Mouse (Mus musculus) right cerebral cortex, postnatal 36 days (tissue): ENCODE measurements around the gene Actr10.

Source experiments
- DNase-seq, 2 experiments: peaks; one replicate each; pipeline ENCODE4 v3.0.0; 2022; ENCODE audit warnings: low spot score in 2 of 2, mixed read lengths in 1 of 2

Actr10 gene

DNA sequence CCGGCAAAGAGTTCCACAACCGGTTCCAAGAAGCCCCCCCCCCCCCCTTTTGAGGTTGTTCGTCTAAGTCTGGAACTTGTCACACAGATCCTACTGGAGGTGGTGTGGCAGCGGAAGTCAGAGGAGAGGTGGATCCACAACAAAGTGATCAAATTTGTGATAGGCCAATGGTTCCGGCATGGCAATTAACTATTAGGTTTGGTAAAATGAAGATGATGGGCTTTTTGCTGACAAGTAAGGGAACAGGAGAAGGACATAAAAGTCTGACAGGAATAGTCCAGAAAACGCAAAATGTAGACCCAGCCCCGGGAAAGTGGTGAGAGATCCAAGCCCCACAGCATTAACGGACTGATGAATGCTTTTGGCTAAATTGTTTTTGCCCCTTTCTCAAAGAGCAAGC, 29.9 kb downstream of the Actr10 start:
- DNase-seq: no peak

DNA sequence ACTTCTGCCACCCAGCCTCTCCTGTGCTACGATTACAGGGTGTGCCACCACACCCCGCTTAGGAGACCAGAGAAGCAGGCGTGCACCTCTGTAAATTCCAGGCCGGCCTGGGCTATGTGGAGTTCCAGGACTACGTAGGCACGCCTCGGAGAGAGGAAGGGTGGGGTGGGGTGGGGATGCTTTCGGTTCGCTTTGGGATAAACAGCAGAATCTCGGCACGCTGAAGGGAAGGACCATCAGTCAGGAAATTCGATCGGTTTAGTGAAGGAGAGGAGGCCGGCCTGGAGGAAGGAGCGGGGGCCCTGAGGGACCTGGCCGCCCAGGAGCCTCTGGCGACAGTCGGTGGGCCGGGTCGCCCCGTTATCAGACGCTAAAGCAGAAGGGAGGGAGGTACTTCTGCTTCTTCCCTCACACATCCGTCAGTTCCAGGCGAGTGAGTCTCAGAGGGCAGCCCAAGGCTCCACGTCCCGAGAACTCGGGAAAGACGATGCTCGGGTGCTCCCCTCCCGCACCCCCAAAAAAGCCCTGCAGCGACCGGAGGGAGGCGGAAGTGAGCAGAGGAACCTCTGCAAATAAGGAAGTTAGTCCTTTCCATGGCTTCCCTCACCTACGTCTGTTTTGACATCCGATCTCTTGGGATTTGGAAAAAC, 30.6 kb downstream of the Actr10 start:
- DNase-seq: peak; percentile 52 to 61

DNA sequence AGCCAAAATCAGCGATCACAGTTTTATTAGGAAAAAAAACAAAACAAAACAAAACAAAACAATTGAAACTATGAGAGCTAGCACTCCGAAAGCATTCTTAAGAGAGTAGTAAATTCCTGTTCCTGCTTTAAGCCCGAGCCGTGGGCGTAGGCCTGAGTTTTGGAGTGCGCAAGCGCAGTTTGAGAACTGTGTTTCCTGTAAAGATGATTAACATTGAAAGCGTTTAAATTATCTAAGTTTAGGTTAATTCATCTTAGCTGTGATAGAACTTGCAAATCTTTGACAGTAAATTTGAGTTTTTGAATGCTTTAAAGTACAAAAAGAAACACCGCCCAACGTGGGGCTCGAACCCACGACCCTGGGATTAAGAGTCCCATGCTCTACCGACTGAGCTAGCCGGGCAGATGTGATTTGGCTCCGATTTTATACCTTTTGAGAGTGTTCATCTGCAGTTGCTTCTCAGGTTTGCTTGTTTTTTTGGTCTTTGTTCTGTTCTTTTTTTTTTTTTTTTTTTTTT, 31.2 kb downstream of the Actr10 start:
- DNase-seq: peak; percentile 78 to 81

DNA sequence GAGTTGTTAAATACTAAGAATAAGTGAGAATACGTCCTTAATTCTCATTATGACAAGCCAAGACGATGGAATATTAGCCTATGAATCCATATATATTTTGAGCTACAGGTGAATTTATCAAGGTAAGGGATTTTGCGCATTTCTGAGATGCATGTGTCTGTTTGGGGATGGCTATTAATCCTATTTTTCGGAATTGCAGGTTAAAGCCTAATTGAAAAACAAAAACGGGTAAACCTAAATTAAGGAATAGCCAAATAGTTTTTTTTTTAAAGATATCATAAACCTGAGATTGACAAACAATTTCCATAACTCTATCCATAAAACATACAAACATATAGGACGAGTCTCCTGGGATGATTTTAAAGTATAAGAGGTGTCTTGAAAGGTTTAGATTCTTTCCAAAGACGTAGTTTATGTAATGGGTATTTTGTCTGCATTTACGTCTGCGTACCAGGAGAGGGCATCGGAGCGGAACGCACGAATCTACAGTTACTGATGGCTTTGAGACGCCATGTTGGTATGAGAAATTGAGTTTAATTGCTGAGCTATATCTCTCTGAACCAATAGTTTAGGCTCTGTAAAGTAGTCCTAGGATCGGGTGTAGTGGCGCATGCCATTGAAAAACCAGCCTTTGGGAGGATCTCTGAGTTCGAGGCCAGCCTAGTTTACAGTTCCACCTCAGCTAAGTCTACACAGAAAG, 32.0 kb downstream of the Actr10 start:
- DNase-seq: peak; percentile 24 to 42

DNA sequence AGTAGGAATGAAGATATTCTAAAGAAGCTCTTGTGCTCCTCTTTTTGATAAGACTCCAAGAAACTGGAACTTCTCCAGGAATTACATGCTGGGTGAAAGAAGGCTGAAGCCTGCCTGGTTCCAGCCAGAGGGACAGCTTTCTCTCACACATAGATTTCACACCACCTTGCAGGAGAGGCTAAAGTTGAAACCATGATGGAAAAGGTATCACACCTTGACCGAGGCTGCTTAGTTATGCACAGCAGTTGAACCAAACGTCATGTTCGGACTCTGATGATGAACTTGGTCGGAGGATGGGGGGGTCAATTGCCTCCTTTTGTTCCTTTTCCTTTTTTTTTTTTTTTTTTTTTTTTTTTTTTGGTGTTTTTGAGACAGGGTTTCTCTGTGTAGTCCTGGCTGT, 36.2 kb downstream of the Actr10 start:
- DNase-seq: no peak

DNA sequence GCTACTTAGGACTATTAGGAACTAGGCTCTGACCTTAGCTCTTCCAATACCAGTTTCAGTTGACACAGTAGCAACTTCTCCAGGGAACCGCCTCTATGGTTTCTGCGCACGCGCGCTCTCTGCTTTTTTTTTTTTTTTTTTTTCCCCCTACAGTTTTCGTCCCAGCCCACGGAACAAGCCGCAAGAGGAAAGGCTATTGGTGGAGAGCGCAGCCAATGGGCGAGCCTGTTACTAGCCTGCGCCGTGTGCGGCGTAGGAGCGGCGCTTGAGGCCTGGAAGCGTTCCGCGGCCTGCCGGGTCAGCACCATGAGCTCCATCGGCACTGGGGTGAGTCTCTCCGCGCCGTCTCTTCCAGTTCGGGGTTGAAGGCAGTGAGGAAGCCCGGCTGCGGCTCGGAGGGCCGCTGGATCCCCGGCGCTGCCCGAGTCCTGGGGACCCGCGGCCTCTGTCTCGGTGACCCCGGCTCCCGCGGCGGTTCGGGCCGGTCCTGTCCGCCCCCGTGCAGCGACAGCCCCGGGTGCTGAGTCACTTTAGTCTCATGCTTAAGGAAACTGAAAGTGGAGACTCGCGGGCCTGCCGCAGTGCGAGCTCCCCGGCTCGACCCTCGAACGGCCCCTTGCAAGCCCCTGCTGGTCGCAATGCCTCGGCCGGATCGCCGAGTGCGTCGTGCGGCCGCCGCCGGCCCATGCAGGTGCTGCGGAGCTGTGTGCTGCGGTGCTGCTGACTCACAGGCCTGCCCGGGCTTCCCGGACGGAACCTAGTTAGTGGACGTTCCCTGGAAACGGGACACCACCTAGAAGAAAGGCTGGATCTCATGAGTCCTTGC, 37.0 kb downstream of the Actr10 start, which contains the start of gene Psma3:
Gene Psma3 (plus strand): TSS at position 181 of the 826 bp plus-strand sequence.
- peak; percentile 88 to 90 for DNase-seq

DNA sequence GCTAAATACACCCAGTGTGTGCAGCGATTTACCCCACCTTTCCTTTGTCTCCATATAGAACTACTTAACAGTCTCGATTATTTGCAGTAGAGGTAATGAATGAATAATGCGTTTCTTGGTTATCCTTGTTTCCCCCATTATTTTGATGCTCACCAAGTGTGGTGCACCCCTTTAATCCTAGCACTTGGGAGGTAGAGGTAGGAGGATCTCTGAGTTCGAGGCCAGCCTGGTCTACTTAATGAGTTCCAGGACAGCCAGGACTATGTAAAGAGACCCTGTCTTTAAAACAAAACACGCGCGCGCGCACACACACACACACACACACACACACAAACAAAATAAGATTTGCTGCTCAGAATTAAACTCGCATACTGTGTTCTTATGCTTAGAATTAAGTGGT, 37.7 kb downstream of the Actr10 start:
- no peak for DNase-seq

DNA sequence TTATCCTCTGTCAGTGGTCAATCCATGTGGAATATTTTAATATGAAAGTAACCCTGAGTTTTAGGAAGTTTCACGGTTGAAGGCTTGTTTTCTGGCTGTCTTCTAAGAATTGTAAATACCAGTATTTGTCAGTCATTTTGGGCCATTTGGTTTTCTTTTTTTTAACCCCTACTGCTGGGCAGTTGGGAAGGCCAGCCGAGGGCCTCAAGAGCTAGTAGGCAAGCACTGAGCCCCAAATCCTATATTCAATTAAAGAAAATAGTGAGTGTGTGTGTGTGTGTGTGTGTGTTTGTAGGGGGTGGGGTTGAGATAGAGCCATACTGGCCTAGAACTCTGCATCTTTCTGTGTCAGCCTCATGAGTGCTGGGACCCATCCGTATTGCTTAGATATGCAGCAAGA, 38.2 kb downstream of the Actr10 start:
- no peak for DNase-seq

DNA sequence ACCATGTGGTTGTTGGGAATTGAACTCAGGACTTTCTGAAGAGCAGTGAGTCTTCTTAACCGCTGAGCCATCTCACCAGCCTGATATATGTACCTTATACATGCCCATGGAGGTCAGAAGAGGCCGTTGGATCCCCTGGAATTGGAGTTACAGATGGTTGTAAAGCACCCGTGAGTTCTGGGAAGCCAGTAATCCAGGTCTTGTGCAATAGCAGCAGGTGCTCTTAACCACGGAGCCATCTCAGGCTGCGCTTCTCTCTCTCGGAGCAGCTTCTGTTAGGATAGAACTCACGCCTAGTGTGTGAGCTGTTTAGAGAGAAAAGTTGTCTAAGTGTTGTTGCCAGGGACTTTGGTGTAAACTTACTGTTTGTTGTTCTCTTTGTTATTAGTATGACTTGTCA, 40.7 kb downstream of the Actr10 start:
- no peak for DNase-seq

DNA sequence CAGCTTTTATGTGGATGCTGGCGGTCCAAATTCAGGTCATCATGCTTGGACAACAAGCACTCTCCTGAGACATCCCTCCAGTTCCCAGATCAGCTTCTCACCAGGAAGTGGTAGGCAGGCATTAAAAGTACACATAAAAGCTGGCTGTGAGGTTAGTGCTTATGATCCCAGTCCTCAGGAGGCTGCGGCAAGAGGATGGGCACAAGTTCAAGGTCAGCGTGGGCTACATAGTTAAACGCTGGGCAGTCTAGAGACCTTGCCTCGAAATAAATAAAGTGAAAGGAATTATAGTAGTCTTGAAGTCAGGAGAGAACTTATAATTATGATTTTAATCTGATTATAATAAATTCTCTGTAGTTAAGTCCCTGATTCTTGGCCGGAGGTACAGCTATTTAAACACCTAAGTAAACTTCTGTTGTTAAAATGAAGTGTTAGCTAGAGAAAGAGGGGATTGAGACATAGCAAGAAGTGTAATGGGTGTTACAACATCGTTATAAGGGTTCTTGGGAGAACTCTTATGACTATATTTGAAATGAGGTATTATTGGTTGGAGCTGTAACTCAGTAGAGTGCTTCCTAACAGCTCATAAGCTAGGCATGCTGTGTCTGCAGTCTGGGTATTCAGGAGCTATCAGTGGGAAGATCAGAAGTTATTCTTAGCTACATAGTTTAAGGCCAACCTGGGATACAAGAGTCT, 47.3 kb downstream of the Actr10 start:
- DNase-seq: no peak

DNA sequence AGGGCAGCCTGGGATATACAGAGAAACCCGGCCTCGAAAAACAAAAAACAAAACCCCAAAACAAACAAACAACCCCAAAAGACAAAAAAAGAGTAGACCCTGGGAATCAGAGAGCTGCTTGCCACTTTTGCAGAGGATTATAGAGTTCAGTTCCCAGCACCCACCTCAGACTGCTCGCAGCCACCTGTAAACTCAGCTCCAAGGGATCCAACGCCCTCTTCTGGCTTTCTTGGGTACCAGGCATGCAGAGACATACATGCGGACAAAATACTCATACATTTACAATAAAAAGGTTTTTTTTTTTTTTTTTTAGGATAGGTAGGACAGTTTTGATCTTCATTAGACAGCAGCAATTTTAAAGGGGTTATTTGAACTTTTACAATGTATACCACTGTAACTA, 59.6 kb downstream of the Actr10 start:
- DNase-seq: no peak

DNA sequence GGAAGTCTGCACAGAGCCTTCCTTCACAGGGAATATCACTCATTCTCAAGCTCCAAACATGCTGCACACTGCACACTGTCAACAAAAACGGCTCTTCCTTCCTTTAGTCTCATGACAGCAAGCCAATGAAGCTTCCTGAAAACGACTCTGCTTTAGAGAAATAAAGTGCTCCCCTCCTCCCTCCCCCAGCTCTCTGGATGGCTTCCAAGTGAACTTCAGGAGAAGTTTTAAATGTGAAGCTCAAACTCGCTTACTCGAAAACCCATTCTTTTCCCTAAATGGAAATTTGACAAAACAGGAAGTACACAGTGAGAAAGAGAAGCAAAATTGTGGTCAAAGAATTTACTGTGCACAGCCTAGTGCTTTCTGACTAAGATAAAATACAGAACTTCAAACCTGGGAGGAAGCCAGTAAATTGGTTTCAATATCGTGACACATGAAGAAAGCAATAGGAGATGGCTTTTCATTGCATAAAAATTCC, 61.8 kb downstream of the Actr10 start:
- no peak for DNase-seq

DNA sequence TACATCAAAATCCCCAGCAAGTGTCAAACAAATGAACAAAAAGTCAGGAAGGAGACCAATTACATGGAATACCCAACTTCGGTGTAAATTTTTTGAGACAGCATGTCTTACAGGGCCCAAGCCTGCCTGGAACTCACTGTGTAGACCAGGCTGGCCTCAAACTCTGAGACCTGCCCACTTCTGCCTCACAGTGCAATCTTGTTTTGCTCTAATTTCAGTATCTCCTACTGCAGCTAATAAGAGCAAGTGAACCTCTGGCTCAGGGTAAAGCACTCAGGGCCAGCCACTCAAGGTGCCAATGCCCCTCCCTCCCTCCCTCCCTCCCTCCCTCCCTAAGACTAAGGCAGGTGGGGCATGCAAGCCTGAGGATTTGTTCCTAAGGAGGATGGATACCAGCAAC, 62.7 kb downstream of the Actr10 start:
- no peak for DNase-seq

DNA sequence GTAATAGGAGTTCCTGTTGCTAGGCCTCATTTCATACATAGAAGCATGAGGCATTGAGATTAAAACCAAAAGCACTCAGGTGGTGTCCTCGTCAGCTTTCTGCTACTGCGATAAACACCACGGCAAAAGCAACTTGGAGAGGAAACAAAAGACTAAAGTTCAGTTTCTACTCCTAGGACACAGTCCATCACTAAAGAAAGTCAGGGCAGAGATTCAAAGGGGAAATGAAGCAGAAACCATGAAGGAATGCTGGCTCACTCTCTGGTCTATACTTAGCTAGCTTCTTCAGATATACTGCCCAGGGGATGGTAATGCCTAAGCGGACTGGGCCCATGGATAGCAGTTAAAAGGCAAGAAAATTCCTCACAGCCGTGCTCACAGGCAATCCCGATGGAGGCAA, 63.8 kb downstream of the Actr10 start:
- no peak for DNase-seq

DNA sequence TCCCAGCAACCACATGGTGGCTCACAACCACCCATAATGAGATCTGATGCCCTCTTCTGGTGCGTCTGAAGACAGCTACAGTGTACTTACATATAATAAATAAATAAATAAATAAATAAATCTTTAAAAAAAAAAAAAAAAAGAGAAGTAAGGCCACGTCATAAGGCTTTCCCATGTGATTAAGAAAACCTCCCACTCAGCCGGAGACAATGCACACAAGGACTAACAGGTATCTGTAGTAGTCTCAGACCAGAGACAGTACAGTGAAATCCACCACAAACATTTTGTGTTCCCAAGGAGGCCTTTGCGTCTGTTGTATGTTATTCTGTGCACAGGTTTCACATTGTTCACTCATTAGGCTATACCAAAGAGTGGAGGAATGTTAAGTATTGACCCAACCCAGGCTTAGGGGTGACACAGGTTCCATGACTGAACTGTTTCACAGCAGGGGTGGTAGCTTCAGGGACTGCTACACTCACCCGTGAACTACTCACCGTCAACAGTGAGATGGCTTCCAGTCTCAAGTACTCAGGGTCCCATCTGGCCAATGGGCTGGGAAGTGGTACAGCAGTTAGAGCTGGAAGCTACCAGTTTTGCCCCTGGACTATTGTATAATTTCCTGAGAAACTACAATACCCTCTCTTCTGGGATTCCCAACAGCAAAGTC, 66.2 kb downstream of the Actr10 start:
- no peak for DNase-seq

DNA sequence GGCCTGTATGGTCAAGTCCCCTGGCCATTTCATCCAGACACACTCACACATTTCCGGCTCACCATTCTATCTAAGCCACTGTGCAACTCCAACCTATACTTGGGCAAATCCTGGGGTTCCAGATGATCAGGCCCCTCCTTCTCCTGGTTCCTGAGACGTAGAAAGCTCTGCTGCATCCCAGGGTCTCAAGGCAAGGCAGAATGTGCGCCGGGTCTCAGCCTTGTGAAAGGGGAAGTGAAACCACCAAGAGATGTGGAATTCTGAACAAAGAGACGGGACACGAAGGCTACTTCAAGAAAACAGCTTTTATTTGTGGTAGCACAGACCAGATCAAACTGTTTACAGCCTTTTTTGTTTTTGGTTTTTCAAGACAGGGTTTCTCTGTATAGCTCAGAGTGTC, 68.5 kb downstream of the Actr10 start:
- no peak for DNase-seq

DNA sequence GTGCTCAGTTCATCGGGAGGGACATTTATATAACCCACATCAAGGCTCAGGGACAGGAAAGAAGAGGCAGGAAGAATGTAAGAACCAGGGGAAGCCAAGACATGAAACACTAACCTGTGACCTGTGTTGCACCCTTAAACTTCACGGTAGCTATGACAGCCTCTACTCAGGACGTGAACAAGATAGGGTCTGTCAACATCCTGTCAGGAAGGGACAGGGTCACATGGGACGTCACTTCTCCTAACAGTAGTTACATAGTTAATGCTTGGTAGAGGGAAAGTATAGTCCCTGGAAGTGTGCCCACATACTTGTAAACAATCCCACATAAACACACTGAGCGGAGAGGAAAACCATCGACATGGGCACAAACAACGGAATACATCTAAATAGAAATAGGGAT, 69.2 kb downstream of the Actr10 start:
- DNase-seq: no peak

DNA sequence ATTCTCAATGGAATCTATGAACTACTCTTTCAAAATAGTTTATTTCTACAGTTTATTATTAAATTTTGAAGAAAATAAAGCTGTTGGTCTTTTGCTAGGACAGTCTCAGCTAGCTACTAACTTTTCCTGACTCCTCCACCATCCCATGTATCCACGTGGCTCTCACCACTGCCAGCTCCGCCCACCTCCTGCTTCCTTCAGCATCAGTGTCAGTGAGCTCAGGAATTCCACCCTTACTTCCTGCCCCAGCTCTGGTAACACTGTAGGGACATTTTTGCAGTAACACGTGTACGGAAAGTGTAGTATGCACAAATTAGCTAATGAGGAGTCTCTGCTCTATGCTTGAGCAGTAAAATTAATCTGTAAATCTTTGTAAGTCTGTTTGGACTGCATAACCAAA, 72.1 kb downstream of the Actr10 start:
- DNase-seq: peak in 1 of 2 experiments; percentile 34
